Mouse (Mus musculus) liver, embryonic 13.5 days (tissue): Measurements from ENCODE around the gene Tas2r143. TPM values are rescaled to one million over a fixed set of nuclear protein-coding genes. Genes with fewer than 3 reads are reported as not detected.

Experiments
- polyA plus RNA-seq: library from polyadenylated mRNA; unstranded; fragments of >200 nt; fragmentation: Nextera tagmentation; extraction: Ambion mirVana; gene quantifications from 2 replicates; pipeline ENCODE4 v1.2.1, GENCODE M21; 2015

Gene Tas2r143
- polyA plus RNA-seq, 1 experiment from 2014 or later: not detected

Other genes with a start within 250 kb of the Tas2r143 start
- not detected in 2 replicates for gene Tas2r144, start 184.9 kb upstream of the Tas2r143 start, polyA plus RNA-seq
- gene Gstk1, start 154.3 kb upstream of the Tas2r143 start, polyA plus RNA-seq: 6.9 and 8.1 TPM in 2 replicates
- 0.12 TPM in 1 of 2 replicates, not detected in the other for gene Tmem139, start 138.3 kb upstream of the Tas2r143 start, polyA plus RNA-seq
- 26.0 and 29.8 TPM in 2 replicates for gene Casp2, start 135.3 kb upstream of the Tas2r143 start, polyA plus RNA-seq
- 0.08 TPM in 1 of 2 replicates, not detected in the other for gene Clcn1, start 113.6 kb upstream of the Tas2r143 start, polyA plus RNA-seq
- gene Fam131b, start 75.6 kb upstream of the Tas2r143 start, polyA plus RNA-seq: 0.05 TPM in 2 replicates
- gene Zyx, start 50.6 kb upstream of the Tas2r143 start, polyA plus RNA-seq: 36.5 and 39.7 TPM in 2 replicates
- 2.7 and 2.9 TPM in 2 replicates for gene Epha1, start 27.0 kb upstream of the Tas2r143 start, polyA plus RNA-seq
- gene Tas2r135, start 5.2 kb downstream of the Tas2r143 start, polyA plus RNA-seq: not detected in 2 replicates
- not detected in 2 replicates for gene Tas2r126, start 34.3 kb downstream of the Tas2r143 start, polyA plus RNA-seq
- not detected in 2 replicates for gene Olfr458, start 65.0 kb downstream of the Tas2r143 start, polyA plus RNA-seq
- not detected in 2 replicates for gene Olfr457, start 76.1 kb downstream of the Tas2r143 start, polyA plus RNA-seq
- gene Olfr456, start 87.0 kb downstream of the Tas2r143 start, polyA plus RNA-seq: not detected in 2 replicates
- gene Olfr455, start 147.3 kb downstream of the Tas2r143 start, polyA plus RNA-seq: not detected in 2 replicates
- not detected in 2 replicates for gene Tcaf3, start 197.5 kb downstream of the Tas2r143 start, polyA plus RNA-seq
- 0.24 and 0.27 TPM in 2 replicates for gene Tcaf2, start 245.0 kb downstream of the Tas2r143 start, polyA plus RNA-seq